Mouse (Mus musculus): ENCODE results near the gene Kcnab3. TPM values are rescaled to one million over a fixed set of nuclear protein-coding genes. Genes with fewer than 3 reads are reported as not detected.

Kcnab3 gene
- polyA plus RNA-seq, 1 experiment = 96.5 TPM

- Histone ChIP-seq H3K4me1 (ENCODE audit: control insufficient read depth, insufficient read depth, low read length) (peaks cover 2% of the 10 kb centered on the region; the same call in 1 of the 2 replicates), H3K27ac (ENCODE audit: insufficient read depth, low read length) (no peak overlapping the region), H3K4me3 (ENCODE audit: insufficient read depth, low read length) (no peak overlapping the region; the same call in 1 of the 2 replicates)
- TF ChIP-seq POLR2A (IDR thresholded peaks at IDR 0.05; ENCODE audit: extremely low read depth, insufficient read depth, low read length) (no peak), CTCF (IDR thresholded peaks at IDR 0.05; ENCODE audit: extremely low read depth, insufficient read depth, low read length) (no peak)
Observed at GRCm38 (mm10) chr11:69327648-69328047, 1.6 kb downstream of the Kcnab3 start.

- TF ChIP-seq CTCF (IDR thresholded peaks at IDR 0.05; ENCODE audit: extremely low read depth, insufficient read depth, low read length) (no peak), POLR2A (IDR thresholded peaks at IDR 0.05; ENCODE audit: extremely low read depth, insufficient read depth, low read length) (no peak)
- H3K4me3 ChIP-seq (ENCODE audit: insufficient read depth, low read length) = no peak overlapping the region
- no peak overlapping the region for H3K27ac ChIP-seq (ENCODE audit: insufficient read depth, low read length)
- H3K4me1 ChIP-seq (ENCODE audit: control insufficient read depth, insufficient read depth, low read length) = no peaks in the 10 kb centered on the region
Observed at GRCm38 (mm10) chr11:69328517-69328916, 2.5 kb downstream of the Kcnab3 start.

DNA sequence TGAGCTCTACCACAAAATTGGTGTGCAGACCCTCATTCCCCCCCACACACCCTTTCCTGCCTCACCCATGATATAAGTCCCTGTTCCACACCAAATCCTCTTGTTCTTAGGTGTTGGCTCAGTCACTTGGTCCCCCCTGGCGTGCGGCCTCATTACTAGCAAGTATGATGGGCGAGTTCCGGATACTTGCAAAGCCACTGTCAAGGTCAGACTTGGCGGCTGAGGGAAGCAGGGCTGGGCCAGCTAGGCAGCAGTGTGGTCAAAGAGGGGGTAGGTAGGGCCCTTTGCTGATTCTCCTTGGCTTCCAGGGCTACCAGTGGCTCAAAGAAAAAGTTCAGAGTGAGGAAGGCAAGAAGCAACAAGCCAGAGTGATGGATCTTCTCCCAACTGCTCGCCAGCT is 5.1 kb downstream of the Kcnab3 start:
- Histone ChIP-seq H3K27ac (ENCODE audit: insufficient read depth, low read length) (no peak overlapping the region), H3K4me3 (ENCODE audit: insufficient read depth, low read length) (no peak overlapping the region; the same call in 1 of the 2 replicates), H3K4me1 (ENCODE audit: control insufficient read depth, insufficient read depth, low read length) (0 out of 2 replicates have a peak, but pooled peaks cover 2% of the 10 kb centered on the region)
- TF ChIP-seq CTCF (IDR thresholded peaks at IDR 0.05; ENCODE audit: extremely low read depth, insufficient read depth, low read length) (no peak), POLR2A (IDR thresholded peaks at IDR 0.05; ENCODE audit: extremely low read depth, insufficient read depth, low read length) (no peak)

- Histone ChIP-seq H3K27ac (ENCODE audit: insufficient read depth, low read length) (peak overlapping the region; percentile 30), H3K4me3 (ENCODE audit: insufficient read depth, low read length) (peak overlapping the region; percentile 44), H3K4me1 (ENCODE audit: control insufficient read depth, insufficient read depth, low read length) (0 out of 2 replicates have a peak, but pooled peaks cover 2% of the 10 kb centered on the region)
- TF ChIP-seq POLR2A (IDR thresholded peaks at IDR 0.05; ENCODE audit: extremely low read depth, insufficient read depth, low read length) = peak; percentile 90
- no peak for TF ChIP-seq CTCF (IDR thresholded peaks at IDR 0.05; ENCODE audit: extremely low read depth, insufficient read depth, low read length)
Observed at GRCm38 (mm10) chr11:69331929-69332405, 5.9 kb downstream of the Kcnab3 start.

DNA sequence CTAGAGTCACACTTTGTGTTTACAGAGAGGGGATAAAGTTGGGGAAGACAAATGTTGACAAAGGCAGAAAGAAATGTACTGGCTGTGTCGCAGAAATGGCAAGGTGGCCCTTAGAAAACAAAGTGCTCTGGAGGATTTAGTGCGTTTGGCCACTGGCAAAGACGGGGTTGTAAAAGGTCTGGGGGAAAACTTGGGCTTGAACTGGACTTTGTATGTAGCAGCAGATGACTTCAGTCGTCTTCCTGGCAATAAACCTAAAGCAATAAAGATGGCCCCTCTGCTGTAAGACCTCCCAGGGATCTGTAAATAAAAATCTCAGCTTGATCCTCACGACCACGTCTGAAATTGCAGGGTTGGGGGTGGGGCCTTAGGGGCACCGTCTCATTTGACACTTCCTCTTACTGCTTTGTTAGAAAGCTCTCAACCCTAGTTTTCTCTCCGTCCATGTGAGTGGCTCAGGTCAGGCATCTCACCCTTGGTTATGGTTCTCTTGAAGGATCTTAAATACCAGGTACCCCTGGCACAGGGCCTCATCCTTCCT is 6.7 kb downstream of the Kcnab3 start:
- H3K27ac ChIP-seq (ENCODE audit: insufficient read depth, low read length) = 0 out of 2 replicates have a peak overlapping the region, but pooled peaks have one; percentile 6
- 0 out of 2 replicates have a peak, but pooled peaks cover 2% of the 10 kb centered on the region for H3K4me1 ChIP-seq (ENCODE audit: control insufficient read depth, insufficient read depth, low read length)
- no peak overlapping the region; the same call in 1 of the 2 replicates for H3K4me3 ChIP-seq (ENCODE audit: insufficient read depth, low read length)
- TF ChIP-seq POLR2A (IDR thresholded peaks at IDR 0.05; ENCODE audit: extremely low read depth, insufficient read depth, low read length) (no peak), CTCF (IDR thresholded peaks at IDR 0.05; ENCODE audit: extremely low read depth, insufficient read depth, low read length) (no peak)

DNA sequence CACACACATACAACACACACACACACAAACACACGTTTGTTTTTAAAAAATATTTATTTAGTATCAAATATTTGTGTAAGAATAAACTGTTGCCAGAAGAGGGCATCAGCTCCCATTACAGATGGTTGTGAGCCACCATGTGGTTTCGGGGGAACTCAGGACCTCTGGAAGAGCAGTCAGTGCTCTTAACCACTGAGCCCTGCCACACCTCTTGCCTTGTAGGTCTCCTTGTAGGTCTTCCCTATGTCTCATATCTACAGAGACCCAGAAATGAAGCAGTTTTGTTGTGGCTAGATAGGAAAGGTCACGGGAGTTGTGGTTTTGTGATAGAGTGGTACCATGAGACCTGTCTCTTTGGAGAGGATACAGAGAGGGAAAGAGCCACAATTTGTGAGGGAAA is 7.9 kb downstream of the Kcnab3 start:
- H3K27ac ChIP-seq (ENCODE audit: insufficient read depth, low read length) = no peak overlapping the region
- TF ChIP-seq POLR2A (IDR thresholded peaks at IDR 0.05; ENCODE audit: extremely low read depth, insufficient read depth, low read length) (no peak), CTCF (IDR thresholded peaks at IDR 0.05; ENCODE audit: extremely low read depth, insufficient read depth, low read length) (no peak)
- 0 out of 2 replicates have a peak, but pooled peaks cover 2% of the 10 kb centered on the region for H3K4me1 ChIP-seq (ENCODE audit: control insufficient read depth, insufficient read depth, low read length)
- no peak overlapping the region for H3K4me3 ChIP-seq (ENCODE audit: insufficient read depth, low read length)

GRCm38 (mm10) chr11:69334796-69335195 is 8.7 kb downstream of the Kcnab3 start:
- no peak overlapping the region for H3K4me3 ChIP-seq (ENCODE audit: insufficient read depth, low read length)
- H3K4me1 ChIP-seq (ENCODE audit: control insufficient read depth, insufficient read depth, low read length) = 0 out of 2 replicates have a peak, but pooled peaks cover 2% of the 10 kb centered on the region
- no peak overlapping the region for H3K27ac ChIP-seq (ENCODE audit: insufficient read depth, low read length)
- TF ChIP-seq CTCF (IDR thresholded peaks at IDR 0.05; ENCODE audit: extremely low read depth, insufficient read depth, low read length) = no peak
- no peak for TF ChIP-seq POLR2A (IDR thresholded peaks at IDR 0.05; ENCODE audit: extremely low read depth, insufficient read depth, low read length)

DNA sequence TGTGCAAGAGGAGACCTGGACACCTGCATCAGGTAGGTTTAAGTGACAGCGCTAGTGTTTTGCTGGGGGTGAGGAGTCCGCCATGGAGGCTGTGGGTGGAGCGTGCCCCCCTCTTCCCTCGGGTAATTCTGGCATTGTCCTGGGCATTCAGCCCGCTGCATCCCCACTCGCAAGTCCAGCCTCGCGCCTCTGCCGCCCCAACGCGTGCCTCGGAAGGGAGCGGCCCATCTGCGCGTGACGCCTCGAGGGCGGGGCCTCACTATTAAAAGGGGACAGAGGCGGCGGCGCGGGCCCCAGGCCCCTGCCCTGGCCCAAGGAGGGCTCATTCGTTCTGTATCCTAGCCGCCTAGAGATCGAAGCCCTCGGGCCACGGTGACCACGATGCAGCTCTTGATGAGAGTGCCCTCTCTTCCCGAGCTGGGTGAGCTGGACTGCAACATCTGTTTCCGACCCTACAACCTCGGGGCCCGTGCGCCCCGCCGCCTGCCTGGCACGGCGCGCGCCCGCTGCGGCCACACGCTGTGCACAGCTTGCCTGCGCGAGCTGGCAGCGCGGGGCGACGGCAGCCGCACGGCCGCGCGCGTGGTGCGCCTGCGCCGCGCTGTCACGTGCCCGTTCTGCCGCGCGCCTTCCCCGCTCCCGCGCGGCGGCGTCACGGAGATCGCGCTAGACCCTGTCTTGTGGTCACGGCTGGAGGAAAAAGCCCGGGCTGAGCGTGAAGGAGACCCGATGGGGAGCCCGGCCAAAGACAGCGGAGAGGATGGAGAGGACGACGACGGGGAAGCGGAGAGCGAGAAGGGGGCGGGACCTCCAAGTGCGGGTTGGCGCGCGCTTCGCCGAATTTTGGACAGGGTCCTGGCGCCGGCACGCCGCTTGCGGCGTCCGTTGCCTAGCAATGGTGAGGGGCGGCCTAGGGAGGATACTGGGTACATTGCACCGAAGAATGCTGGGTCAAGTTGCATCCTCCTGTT is 14.4 kb downstream of the Kcnab3 start, which contains the start of gene Rnf227:
Gene Rnf227 (plus strand): TSS at position 301 of the 971 bp plus-strand sequence.
- H3K4me1 ChIP-seq (ENCODE audit: control insufficient read depth, insufficient read depth, low read length) = no peaks in the 10 kb centered on the region; the same call in 1 of the 2 replicates
- peak; percentile 84; the same call in 1 of the 2 replicates for TF ChIP-seq POLR2A (IDR thresholded peaks at IDR 0.05; ENCODE audit: extremely low read depth, insufficient read depth, low read length)
- TF ChIP-seq CTCF (IDR thresholded peaks at IDR 0.05; ENCODE audit: extremely low read depth, insufficient read depth, low read length) = no peak

GRCm38 (mm10) chr11:69346441-69346840 is 20.4 kb downstream of the Kcnab3 start:
- no peak for TF ChIP-seq POLR2A (IDR thresholded peaks at IDR 0.05; ENCODE audit: extremely low read depth, insufficient read depth, low read length)
- TF ChIP-seq CTCF (IDR thresholded peaks at IDR 0.05; ENCODE audit: extremely low read depth, insufficient read depth, low read length) = no peak
- Histone ChIP-seq H3K27ac (ENCODE audit: insufficient read depth, low read length) (no peak overlapping the region), H3K4me1 (ENCODE audit: control insufficient read depth, insufficient read depth, low read length) (no peaks in the 10 kb centered on the region; the same call in 1 of the 2 replicates), H3K4me3 (ENCODE audit: insufficient read depth, low read length) (no peak overlapping the region)

More for the DNA sequence above, 14.4 kb downstream of the Kcnab3 start, which contains the start of gene Rnf227:
- Histone ChIP-seq H3K4me3 (ENCODE audit: insufficient read depth, low read length) (peak within 1 kb of the TSS; percentile 51), H3K27ac (ENCODE audit: insufficient read depth, low read length) (peak within 1 kb of the TSS; percentile 85)
